Mouse (Mus musculus) midbrain, embryonic 11.5 days (tissue): Measurements from ENCODE around the gene Ranbp10. TPM values are rescaled to one million over a fixed set of nuclear protein-coding genes. Genes with fewer than 3 reads are reported as not detected.

ENCODE experiments used
- ATAC-seq: fragments of 200-750 bp; cut with Nextera tagmentation; 2 replicates; pipeline ENCODE4 v1.8.0; 2017; ENCODE audit warnings: moderate TSS enrichment, moderate library complexity; ENCODE audit not compliant: low FRiP score
- DNase-seq: peaks from one replicate; pipeline ENCODE4 v3.0.0; 2015; ENCODE audit warnings: low spot score; ENCODE audit errors: missing footprints
- H3K27ac ChIP-seq: fragments of 300-500 bp; sonication (generic); 2 replicates; pipeline ENCODE4 v1.5.1; 2014; ENCODE audit warnings: low read depth, low read length
- H3K27me3 ChIP-seq: fragments of 300-500 bp; sonication (generic); 2 replicates; pipeline ENCODE4 v1.6.1; 2014; ENCODE audit warnings: mild to moderate bottlenecking, low read length, moderate library complexity, mixed read lengths; ENCODE audit not compliant: control insufficient read depth, insufficient read depth
- H3K36me3 ChIP-seq: fragments of 300-500 bp; sonication (generic); 2 replicates; pipeline ENCODE4 v1.6.1; 2014; ENCODE audit warnings: mild to moderate bottlenecking, low read length, moderate library complexity, mixed read lengths; ENCODE audit not compliant: control insufficient read depth, insufficient read depth
- H3K4me1 ChIP-seq: fragments of 300-500 bp; sonication (generic); 2 replicates; pipeline ENCODE4 v1.6.1; 2014; ENCODE audit warnings: low read length; ENCODE audit not compliant: control insufficient read depth, insufficient read depth
- H3K4me2 ChIP-seq: fragments of 300-500 bp; sonication (generic); 2 replicates; pipeline ENCODE4 v1.6.1; 2014; ENCODE audit warnings: mild to moderate bottlenecking, moderate library complexity
- H3K4me3 ChIP-seq: fragments of 300-500 bp; sonication (generic); 2 replicates; pipeline ENCODE4 v1.5.1; 2014; ENCODE audit warnings: low read depth, low read length
- H3K9ac ChIP-seq: fragments of 300-500 bp; sonication (generic); 2 replicates; pipeline ENCODE4 v1.6.1; 2014; ENCODE audit warnings: low read length
- H3K9me3 ChIP-seq: fragments of 300-500 bp; sonication (generic); 2 replicates; pipeline ENCODE4 v1.6.1; 2016; ENCODE audit warnings: low read length; ENCODE audit not compliant: control insufficient read depth
- whole genome bisulfite sequencing: fragments of 180-500 bp; shearing (Covaris S2); extraction: QIAGEN DNeasy Blood & Tissue Kit; methylation state at CpG from one replicate; pipeline ENCODE4 v1.1.7; 2014; 5-methylcytosine and 5-hydroxymethylcytosine counted together
- polyA plus RNA-seq: library from polyadenylated mRNA; unstranded; fragments of >200 nt; fragmentation: Nextera tagmentation; extraction: Ambion mirVana; gene quantifications from 2 replicates; pipeline ENCODE4 v1.2.1, GENCODE M21; 2014

Ranbp10 gene
- 10.9 and 11.2 TPM in 2 replicates for polyA plus RNA-seq

GRCm38 (mm10) chr8:105826861-105827848, at the start of gene Ranbp10, which contains the start of gene Tsnaxip1:
Ranbp10 (minus strand) TSS chr8:105827350.
Tsnaxip1 (plus strand) TSS chr8:105827731.
- Histone ChIP-seq H3K27ac (no peak within 1 kb of the TSS), H3K27me3 (no peaks in the 10 kb centered on the region), H3K4me1 (peaks cover 10% of the 10 kb centered on the region), H3K9me3 (no peaks in the 10 kb centered on the region), H3K9ac (peak within 1 kb of the TSS; percentile 86), H3K36me3 (peaks cover 9% of the 10 kb centered on the region), H3K4me2 (peak within 1 kb of the TSS; percentile 89), H3K4me3 (peak within 1 kb of the TSS; percentile 80)
- DNase-seq: peak; percentile 99
- WGBS: under 1% methylated on average over 52 of the region's 52 CpGs
- ATAC-seq: peak; percentile 98

- Histone ChIP-seq H3K9ac (no peak overlapping the region), H3K4me1 (no peaks in the 10 kb centered on the region), H3K9me3 (no peaks in the 10 kb centered on the region), H3K4me2 (no peak overlapping the region), H3K27me3 (no peaks in the 10 kb centered on the region), H3K27ac (no peak overlapping the region), H3K36me3 (peaks cover 29% of the 10 kb centered on the region), H3K4me3 (no peak overlapping the region)
- WGBS: 91% methylated on average over 6 of the region's 6 CpGs
- ATAC-seq (no peak), DNase-seq (no peak)
These were observed 47.2 kb upstream of the Ranbp10 start for GRCm38 (mm10) chr8:105874301-105874700.

GRCm38 (mm10) chr8:105866364-105867029, 39.3 kb upstream of the Ranbp10 start:
- no peak overlapping the region for H3K27ac ChIP-seq
- ATAC-seq (no peak), DNase-seq (no peak)
- no peaks in the 10 kb centered on the region for H3K9me3 ChIP-seq
- no peak overlapping the region for H3K4me2 ChIP-seq
- H3K4me1 ChIP-seq: peaks cover 13% of the 10 kb centered on the region
- H3K27me3 ChIP-seq: no peaks in the 10 kb centered on the region
- no peak overlapping the region for H3K4me3 ChIP-seq
- no peak overlapping the region for H3K9ac ChIP-seq
- H3K36me3 ChIP-seq: peaks cover 20% of the 10 kb centered on the region
- WGBS: 82% methylated on average over 6 of the region's 6 CpGs

GRCm38 (mm10) chr8:105861951-105862350, 34.8 kb upstream of the Ranbp10 start:
- Histone ChIP-seq H3K4me3 (peak overlapping the region; percentile 95), H3K27ac (no peak overlapping the region), H3K9ac (peak overlapping the region; percentile 93), H3K27me3 (no peaks in the 10 kb centered on the region), H3K36me3 (peaks cover 10% of the 10 kb centered on the region), H3K4me2 (peak overlapping the region; percentile 86), H3K9me3 (no peaks in the 10 kb centered on the region), H3K4me1 (peaks cover 33% of the 10 kb centered on the region)
- no peak for ATAC-seq
- DNase-seq: no peak
- WGBS: 6% methylated on average over 1 of the region's 1 CpGs

- H3K4me3 ChIP-seq: peak within 1 kb of the TSS; percentile 95
- ATAC-seq: peak; percentile 97
- H3K27ac ChIP-seq: peak within 1 kb of the TSS; percentile 66
- H3K9ac ChIP-seq: peak within 1 kb of the TSS; percentile 93
- H3K36me3 ChIP-seq: no peaks in the 10 kb centered on the region
- H3K27me3 ChIP-seq: no peaks in the 10 kb centered on the region
- DNase-seq: peak; percentile 98
- H3K4me1 ChIP-seq: peaks cover 45% of the 10 kb centered on the region
- H3K9me3 ChIP-seq: no peaks in the 10 kb centered on the region
- H3K4me2 ChIP-seq: peak within 1 kb of the TSS; percentile 86
- under 1% methylated on average over 59 of the region's 59 CpGs for WGBS
These were observed 33.2 kb upstream of the Ranbp10 start, which contains the start of gene Nutf2 for GRCm38 (mm10) chr8:105860143-105860981. Nutf2 (plus strand) TSS chr8:105860580.

GRCm38 (mm10) chr8:105859314-105859713, 32.2 kb upstream of the Ranbp10 start:
- DNase-seq (no peak), ATAC-seq (no peak)
- H3K27ac ChIP-seq: no peak overlapping the region
- no peaks in the 10 kb centered on the region for H3K36me3 ChIP-seq
- 82% methylated on average over 5 of the region's 5 CpGs for WGBS
- H3K4me1 ChIP-seq: peaks cover 45% of the 10 kb centered on the region
- H3K9ac ChIP-seq: no peak overlapping the region
- no peaks in the 10 kb centered on the region for H3K9me3 ChIP-seq
- no peak overlapping the region for H3K4me2 ChIP-seq
- no peaks in the 10 kb centered on the region for H3K27me3 ChIP-seq
- no peak overlapping the region for H3K4me3 ChIP-seq

- Histone ChIP-seq H3K4me2 (no peak overlapping the region), H3K9ac (no peak overlapping the region), H3K27ac (no peak overlapping the region), H3K36me3 (no peaks in the 10 kb centered on the region), H3K9me3 (no peaks in the 10 kb centered on the region), H3K4me1 (peaks cover 43% of the 10 kb centered on the region), H3K4me3 (no peak overlapping the region), H3K27me3 (no peaks in the 10 kb centered on the region)
- 79% methylated on average over 5 of the region's 5 CpGs for WGBS
- DNase-seq: no peak
- ATAC-seq: no peak
These were observed 31.3 kb upstream of the Ranbp10 start for GRCm38 (mm10) chr8:105858495-105858894.

- 26% methylated on average over 15 of the region's 15 CpGs for WGBS
- no peaks in the 10 kb centered on the region for H3K27me3 ChIP-seq
- no peaks in the 10 kb centered on the region for H3K9me3 ChIP-seq
- H3K9ac ChIP-seq: peak overlapping the region; percentile 61
- ATAC-seq: no peak
- H3K4me2 ChIP-seq: peak overlapping the region; percentile 98
- H3K36me3 ChIP-seq: no peaks in the 10 kb centered on the region
- H3K4me1 ChIP-seq: peaks cover 29% of the 10 kb centered on the region
- DNase-seq: no peak
- peak overlapping the region; percentile 71 for H3K4me3 ChIP-seq
- H3K27ac ChIP-seq: no peak overlapping the region
These were observed 29.2 kb upstream of the Ranbp10 start for GRCm38 (mm10) chr8:105856168-105856835.
